Mouse (Mus musculus) forebrain, embryonic 12.5 days (tissue): ENCODE measurements at regions not wholly inside any gene's neighbourhood (a gene's known extent, or its start where the extent isn't known, plus 50 kb on each side); places are given as distances from the start of the nearest gene placed in this dataset.

Experiments used
- ATAC-seq: fragments of 200-750 bp; cut with Nextera tagmentation; 2 replicates; pipeline ENCODE4 v1.8.0; 2017; ENCODE audit warnings: moderate TSS enrichment; ENCODE audit not compliant: low FRiP score
- H3K27ac ChIP-seq: fragments of 300-500 bp; sonication (generic); 2 replicates; pipeline ENCODE4 v1.5.1; 2016; ENCODE audit warnings: mild to moderate bottlenecking
- H3K27me3 ChIP-seq: fragments of 300-500 bp; sonication (generic); 2 replicates; pipeline ENCODE4 v1.6.1; 2016; ENCODE audit warnings: mild to moderate bottlenecking
- H3K36me3 ChIP-seq: fragments of 300-500 bp; sonication (generic); replicated peaks from 2 replicates; pipeline ENCODE4 v1.6.1; 2016; ENCODE audit warnings: mild to moderate bottlenecking
- H3K4me1 ChIP-seq: fragments of 300-500 bp; sonication (generic); 2 replicates; pipeline ENCODE4 v1.6.1; 2016
- H3K4me2 ChIP-seq: fragments of 300-500 bp; sonication (generic); 2 replicates; pipeline ENCODE4 v1.6.1; 2016; ENCODE audit warnings: mild to moderate bottlenecking, moderate library complexity
- H3K4me3 ChIP-seq: fragments of 300-500 bp; sonication (generic); replicated peaks from 2 replicates; pipeline ENCODE4 v1.5.1; 2016; ENCODE audit warnings: mild to moderate bottlenecking
- H3K9ac ChIP-seq: fragments of 300-500 bp; sonication (generic); 2 replicates; pipeline ENCODE4 v1.6.1; 2016; ENCODE audit warnings: mild to moderate bottlenecking
- H3K9me3 ChIP-seq: fragments of 300-500 bp; sonication (generic); 2 replicates; pipeline ENCODE4 v1.6.1; 2016
- WGBS: fragments of 180-500 bp; shearing (Covaris S2); methylation state at CpG from one replicate; pipeline ENCODE4 v1.1.7; 2016; 5-methylcytosine and 5-hydroxymethylcytosine counted together

DNA sequence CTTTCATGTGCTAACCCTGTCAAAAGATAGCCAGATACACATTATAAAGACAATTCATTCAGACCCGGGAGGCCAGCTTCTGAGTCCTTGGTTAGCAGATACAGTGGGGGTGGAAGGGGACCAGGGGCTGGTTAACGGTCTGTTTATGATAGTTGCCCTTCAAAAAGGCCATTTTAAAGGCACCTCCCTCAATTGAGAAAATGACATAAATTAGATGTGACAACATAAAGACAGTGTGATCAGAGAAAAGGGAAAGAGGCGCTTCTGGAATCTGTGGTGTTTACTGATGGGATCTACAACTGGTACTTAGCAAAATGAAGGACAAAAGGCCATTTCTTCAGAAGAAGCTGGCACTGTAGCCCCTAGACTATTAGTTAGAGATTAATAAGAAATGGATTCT, 1391.4 kb upstream of the Lrrc6 start:
- 0 out of 2 replicates have a peak, but pooled peaks cover 4% of the 10 kb centered on the region for H3K4me1 ChIP-seq
- H3K9ac ChIP-seq: no peak overlapping the region
- H3K4me3 ChIP-seq: no peak overlapping the region
- H3K9me3 ChIP-seq: no peaks in the 10 kb centered on the region
- no peak overlapping the region for H3K4me2 ChIP-seq
- ATAC-seq: 0 out of 2 replicates have a peak, but pooled peaks have one; percentile 46
- 50% methylated on average over 3 of the region's 3 CpGs for WGBS
- no peaks in the 10 kb centered on the region for H3K27me3 ChIP-seq
- H3K36me3 ChIP-seq: no peaks in the 10 kb centered on the region
- H3K27ac ChIP-seq: no peak overlapping the region

DNA sequence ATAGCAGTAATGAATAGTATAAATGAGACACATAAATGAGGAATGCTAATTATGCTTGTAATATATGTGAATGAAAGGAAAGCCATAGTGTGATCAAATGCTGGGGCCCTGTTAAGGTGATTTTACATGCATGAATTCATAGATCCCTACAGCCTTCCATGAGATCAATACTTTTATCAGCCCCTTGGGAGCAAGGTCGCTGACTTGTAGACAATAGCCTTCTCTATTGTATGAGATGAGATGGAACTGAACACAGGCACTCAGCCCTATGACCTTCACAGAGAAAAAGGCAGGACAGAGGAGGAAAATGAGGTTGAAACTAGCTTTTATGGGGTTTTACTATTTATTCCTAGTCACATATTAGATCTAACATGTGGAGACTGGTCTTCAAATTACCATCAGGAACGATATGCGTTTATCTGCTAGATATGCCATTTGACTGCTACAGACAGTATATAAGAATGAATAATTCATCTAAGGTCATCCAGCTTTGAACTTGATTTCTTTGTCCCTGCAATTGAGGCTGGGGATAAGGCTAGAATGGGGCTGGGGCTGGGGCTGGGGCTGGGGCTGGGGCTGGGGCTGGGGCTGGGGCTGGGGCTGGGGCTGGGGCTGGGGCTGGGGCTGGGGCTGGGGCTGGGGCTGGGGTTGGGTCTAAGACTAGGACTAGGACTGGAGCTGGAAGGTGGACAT, 1390.0 kb upstream of the Lrrc6 start:
- no peak overlapping the region for H3K27ac ChIP-seq
- H3K9me3 ChIP-seq: no peaks in the 10 kb centered on the region
- H3K36me3 ChIP-seq: no peaks in the 10 kb centered on the region
- no peak for ATAC-seq
- 0 out of 2 replicates have a peak, but pooled peaks cover 4% of the 10 kb centered on the region for H3K4me1 ChIP-seq
- 66% methylated on average over 3 of the region's 3 CpGs for WGBS
- H3K4me3 ChIP-seq: no peak overlapping the region
- H3K27me3 ChIP-seq: no peaks in the 10 kb centered on the region
- H3K4me2 ChIP-seq: no peak overlapping the region
- no peak overlapping the region for H3K9ac ChIP-seq

DNA sequence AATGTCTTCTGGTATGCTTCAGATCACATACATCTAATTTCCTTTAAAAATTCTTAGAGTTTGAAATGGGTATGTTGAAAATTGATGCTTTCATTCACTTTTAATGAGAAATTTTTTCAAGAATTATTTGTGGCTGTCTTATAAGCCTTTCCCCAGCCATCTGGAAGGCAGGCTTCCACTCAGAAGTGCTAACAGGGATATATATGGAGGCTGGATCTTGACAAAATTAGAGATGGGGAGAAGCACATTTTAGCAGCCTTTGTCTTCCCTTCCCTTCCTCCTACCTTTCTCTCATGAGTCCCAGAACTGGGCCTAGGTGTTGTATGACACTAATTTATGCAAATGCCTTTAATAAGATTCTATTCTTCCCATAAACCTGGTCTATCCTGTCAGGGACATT, 1387.8 kb upstream of the Lrrc6 start:
- Histone ChIP-seq H3K9me3 (no peaks in the 10 kb centered on the region), H3K4me1 (0 out of 2 replicates have a peak, but pooled peaks cover 4% of the 10 kb centered on the region), H3K9ac (no peak overlapping the region), H3K4me3 (no peak overlapping the region), H3K36me3 (no peaks in the 10 kb centered on the region), H3K27me3 (no peaks in the 10 kb centered on the region), H3K4me2 (no peak overlapping the region), H3K27ac (no peak overlapping the region)
- ATAC-seq: no peak

DNA sequence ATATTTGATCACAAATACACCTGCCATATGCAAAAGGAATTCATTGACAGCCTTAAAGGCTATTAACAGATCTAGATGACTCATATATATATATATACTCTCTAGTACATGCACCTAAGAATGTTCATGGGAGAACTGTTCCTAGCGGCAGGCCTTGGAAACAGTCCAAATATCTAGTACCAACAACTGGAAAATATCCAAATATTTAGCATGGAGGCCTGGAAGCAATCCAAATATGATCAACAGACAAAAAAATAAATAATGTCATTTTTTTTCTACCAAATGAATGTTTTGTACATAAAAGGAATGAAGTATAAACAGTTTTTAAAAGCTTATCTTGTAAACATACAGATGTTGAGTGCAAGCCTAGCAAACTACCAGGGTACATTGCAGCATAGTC, 1354.6 kb upstream of the Lrrc6 start:
- no peaks in the 10 kb centered on the region for H3K36me3 ChIP-seq
- WGBS: 76% methylated on average over 1 of the region's 1 CpGs
- no peak overlapping the region for H3K27ac ChIP-seq
- ATAC-seq: no peak
- H3K4me2 ChIP-seq: no peak overlapping the region
- H3K9ac ChIP-seq: no peak overlapping the region
- no peaks in the 10 kb centered on the region for H3K27me3 ChIP-seq
- H3K4me3 ChIP-seq: no peak overlapping the region
- no peaks in the 10 kb centered on the region for H3K4me1 ChIP-seq
- no peaks in the 10 kb centered on the region for H3K9me3 ChIP-seq

DNA sequence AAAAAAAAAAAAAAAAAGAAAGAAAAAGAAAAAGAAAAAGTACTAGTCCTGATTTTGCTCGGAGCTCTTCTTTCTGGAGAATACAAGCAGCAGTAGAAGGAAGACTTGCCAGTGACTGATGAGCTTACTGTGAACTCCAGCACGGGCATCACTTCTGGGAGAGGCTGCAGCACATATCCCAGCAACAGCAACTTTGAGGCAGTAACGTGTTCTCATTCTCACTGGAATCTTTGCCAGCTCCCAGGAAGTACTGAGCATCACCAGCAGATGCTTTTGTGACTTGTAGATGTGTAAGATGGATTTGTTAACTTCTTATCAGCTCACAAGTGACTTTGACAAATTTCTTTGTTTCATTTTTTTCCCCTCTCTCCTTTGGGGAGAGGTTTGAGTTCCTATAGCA, 1349.4 kb upstream of the Lrrc6 start:
- Histone ChIP-seq H3K9me3 (no peaks in the 10 kb centered on the region), H3K4me2 (no peak overlapping the region), H3K9ac (no peak overlapping the region), H3K36me3 (no peaks in the 10 kb centered on the region), H3K27ac (no peak overlapping the region), H3K4me1 (no peaks in the 10 kb centered on the region), H3K4me3 (no peak overlapping the region), H3K27me3 (no peaks in the 10 kb centered on the region)
- 77% methylated on average over 3 of the region's 3 CpGs for WGBS
- no peak for ATAC-seq

DNA sequence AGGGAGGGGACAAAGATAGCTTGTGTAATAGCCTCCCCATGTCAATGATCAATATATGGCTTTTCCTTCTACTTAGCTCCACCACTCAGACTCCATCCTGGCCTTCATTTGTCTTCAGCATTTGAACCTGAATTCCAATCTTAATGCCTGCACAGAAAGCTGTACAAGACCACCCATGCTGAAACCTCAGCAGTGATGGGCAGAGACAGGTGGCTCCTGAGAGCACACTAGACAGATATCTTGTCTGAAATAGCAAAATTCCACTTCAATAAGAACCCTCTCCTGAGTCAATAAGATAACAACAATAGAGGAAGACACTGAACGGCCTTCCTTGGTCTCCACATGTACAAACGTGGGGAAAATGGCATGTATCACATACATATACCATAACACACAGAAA, 1345.0 kb upstream of the Lrrc6 start:
- no peak for ATAC-seq
- Histone ChIP-seq H3K9ac (no peak overlapping the region), H3K27ac (no peak overlapping the region), H3K4me1 (no peaks in the 10 kb centered on the region), H3K9me3 (no peaks in the 10 kb centered on the region), H3K4me2 (no peak overlapping the region), H3K36me3 (no peaks in the 10 kb centered on the region), H3K4me3 (no peak overlapping the region), H3K27me3 (no peaks in the 10 kb centered on the region)
- WGBS: 87% methylated on average over 2 of the region's 2 CpGs

DNA sequence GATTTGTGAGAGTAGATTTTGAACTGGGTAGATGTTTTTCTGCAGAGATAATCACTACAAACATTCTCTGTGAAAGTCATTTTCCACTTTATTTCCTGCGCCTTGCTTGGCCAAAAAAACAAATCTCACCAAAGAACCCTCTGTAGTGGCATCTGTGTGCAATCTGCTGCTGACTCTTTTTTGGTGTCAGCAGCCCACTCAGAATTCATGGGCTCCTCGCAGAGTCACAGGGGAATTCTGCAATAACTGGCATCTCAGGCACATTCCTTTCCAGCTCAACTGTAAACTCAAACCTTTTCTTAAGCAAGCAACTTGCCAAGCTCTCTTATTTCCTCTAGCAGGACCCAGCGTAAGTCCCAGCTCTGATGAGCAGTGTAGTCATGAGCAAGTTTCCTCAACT, 1340.0 kb upstream of the Lrrc6 start:
- Histone ChIP-seq H3K27me3 (no peaks in the 10 kb centered on the region), H3K36me3 (no peaks in the 10 kb centered on the region), H3K9ac (no peak overlapping the region), H3K4me1 (no peaks in the 10 kb centered on the region; the same call in 1 of the 2 replicates), H3K4me2 (no peak overlapping the region), H3K27ac (no peak overlapping the region), H3K9me3 (no peaks in the 10 kb centered on the region), H3K4me3 (no peak overlapping the region)
- WGBS: 84% methylated on average over 3 of the region's 3 CpGs
- no peak for ATAC-seq

DNA sequence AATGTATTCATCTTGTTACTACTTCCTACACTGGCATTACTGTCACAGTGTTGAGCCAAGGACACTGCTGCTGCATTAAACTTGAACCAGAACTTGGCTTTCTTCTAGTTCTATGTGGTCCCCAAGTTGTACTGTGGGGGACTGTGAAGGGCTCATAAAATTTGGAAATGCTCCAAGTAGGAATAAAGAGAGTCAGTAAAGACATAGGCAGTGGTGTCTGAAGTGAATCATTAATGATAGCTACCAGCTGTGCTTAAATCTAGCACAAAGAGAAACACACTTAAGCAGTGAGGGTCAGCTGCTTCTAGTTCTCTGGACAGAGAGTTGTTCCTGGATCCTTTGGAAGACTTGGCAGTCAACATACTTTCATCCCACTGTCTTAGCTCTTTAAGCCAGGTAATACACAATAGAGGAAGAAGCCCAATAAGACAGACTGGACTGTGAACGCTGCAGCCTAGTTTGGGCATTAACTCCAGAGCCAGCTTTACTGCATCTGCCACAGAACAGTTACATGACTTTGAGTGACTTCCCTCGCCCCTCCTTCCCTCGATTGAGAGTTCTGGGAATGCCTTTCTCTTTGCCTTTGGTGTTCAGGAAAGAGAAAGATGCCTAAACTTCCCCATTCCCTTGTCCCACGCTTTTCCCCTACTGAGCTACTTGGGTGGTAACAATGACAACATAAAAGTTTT, 1325.2 kb upstream of the Lrrc6 start:
- Histone ChIP-seq H3K9ac (no peak overlapping the region), H3K4me2 (no peak overlapping the region), H3K27ac (no peak overlapping the region), H3K9me3 (no peaks in the 10 kb centered on the region), H3K27me3 (no peaks in the 10 kb centered on the region), H3K4me1 (no peaks in the 10 kb centered on the region), H3K4me3 (no peak overlapping the region), H3K36me3 (no peaks in the 10 kb centered on the region)
- WGBS: 74% methylated on average over 4 of the region's 4 CpGs
- no peak for ATAC-seq

DNA sequence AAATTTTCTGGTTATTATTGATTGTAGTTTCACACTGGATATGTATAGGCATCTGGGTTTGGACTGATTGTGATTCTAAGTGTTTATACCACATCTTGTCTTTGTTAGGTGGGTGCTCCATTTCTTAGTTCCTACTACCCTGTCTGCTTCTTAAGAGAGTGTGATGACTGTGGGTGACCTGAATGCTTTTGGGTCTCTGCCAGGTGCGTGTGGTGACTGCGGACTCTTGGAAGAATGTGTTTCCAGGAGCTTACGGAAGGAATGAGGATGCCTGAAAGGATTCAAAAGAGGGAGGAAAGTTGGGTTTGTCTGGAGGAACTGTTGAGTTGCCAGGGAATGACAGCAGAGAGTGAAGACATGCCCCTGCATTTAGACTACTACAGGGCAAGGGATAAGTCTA, 1322.5 kb upstream of the Lrrc6 start:
- H3K36me3 ChIP-seq: no peaks in the 10 kb centered on the region
- no peak for ATAC-seq
- H3K27me3 ChIP-seq: no peaks in the 10 kb centered on the region
- H3K4me1 ChIP-seq: no peaks in the 10 kb centered on the region
- no peak overlapping the region for H3K4me3 ChIP-seq
- WGBS: 79% methylated on average over 3 of the region's 3 CpGs
- H3K4me2 ChIP-seq: no peak overlapping the region
- H3K9me3 ChIP-seq: no peaks in the 10 kb centered on the region
- H3K9ac ChIP-seq: no peak overlapping the region
- no peak overlapping the region for H3K27ac ChIP-seq

DNA sequence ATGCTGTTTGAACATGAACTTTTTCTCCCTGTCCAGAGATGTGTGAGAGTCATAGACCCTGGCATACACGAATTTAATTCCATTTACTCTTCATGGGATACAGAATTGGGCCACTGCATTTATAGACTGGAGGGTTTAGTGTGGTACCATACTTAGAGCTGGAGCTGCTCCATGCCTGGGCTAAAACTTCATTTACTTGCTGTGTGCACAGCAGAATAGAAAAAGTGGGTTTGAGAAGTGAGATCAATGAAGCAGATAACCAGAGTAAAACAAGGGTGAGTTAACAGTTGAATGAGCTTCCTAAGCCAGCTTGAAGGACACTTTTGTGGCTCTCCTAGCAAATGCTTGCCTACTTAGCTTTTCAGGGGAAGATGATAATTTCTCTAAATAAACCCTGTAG, 1299.2 kb upstream of the Lrrc6 start:
- 69% methylated on average over 1 of the region's 1 CpGs for WGBS
- Histone ChIP-seq H3K27me3 (no peaks in the 10 kb centered on the region), H3K27ac (no peak overlapping the region), H3K9ac (no peak overlapping the region), H3K36me3 (no peaks in the 10 kb centered on the region), H3K9me3 (no peaks in the 10 kb centered on the region), H3K4me1 (no peaks in the 10 kb centered on the region), H3K4me3 (no peak overlapping the region), H3K4me2 (no peak overlapping the region)
- no peak for ATAC-seq

DNA sequence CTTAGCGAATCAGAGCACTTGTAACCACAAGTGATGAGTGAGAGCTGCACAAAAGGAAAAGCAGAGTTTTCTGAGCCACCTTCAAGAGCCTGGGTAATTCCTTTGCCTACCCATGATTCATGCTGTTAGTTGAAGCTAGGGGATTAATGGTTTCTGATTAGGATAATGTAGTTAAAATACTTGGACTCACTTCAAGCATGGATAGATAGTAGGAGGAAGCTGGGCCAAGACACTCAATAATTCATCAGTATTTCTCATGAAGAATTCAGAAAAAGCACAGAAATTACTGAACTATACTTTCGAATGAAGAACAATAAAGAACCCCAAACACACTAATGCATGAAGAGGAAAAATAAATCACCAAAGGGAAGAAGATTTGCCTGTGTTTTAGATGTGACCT, 1294.9 kb upstream of the Lrrc6 start:
- Histone ChIP-seq H3K27me3 (no peaks in the 10 kb centered on the region), H3K27ac (no peak overlapping the region), H3K9ac (no peak overlapping the region), H3K4me1 (no peaks in the 10 kb centered on the region), H3K36me3 (no peaks in the 10 kb centered on the region), H3K4me2 (no peak overlapping the region), H3K9me3 (no peaks in the 10 kb centered on the region), H3K4me3 (no peak overlapping the region)
- WGBS: 92% methylated on average over 2 of the region's 2 CpGs
- ATAC-seq: no peak

DNA sequence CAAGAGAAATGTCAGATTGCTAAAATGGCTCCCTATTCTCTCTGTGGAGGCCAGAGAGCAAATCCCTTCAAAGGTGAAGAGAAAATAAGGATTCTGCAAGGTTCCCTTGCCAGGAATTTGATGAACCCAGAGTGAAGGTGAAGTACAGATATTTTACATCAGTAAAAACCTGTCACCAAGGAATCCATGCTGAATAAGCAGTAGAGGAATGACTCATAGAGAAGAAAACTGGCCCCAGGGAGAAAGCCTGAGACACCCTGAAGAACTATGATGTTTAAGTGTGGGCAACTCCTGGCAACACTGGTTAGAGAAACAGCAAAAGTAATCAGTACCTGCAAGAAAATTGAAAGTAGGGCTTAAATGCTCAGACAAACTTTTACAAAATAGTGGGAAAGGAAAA, 1292.1 kb upstream of the Lrrc6 start:
- no peaks in the 10 kb centered on the region for H3K36me3 ChIP-seq
- no peak overlapping the region for H3K4me3 ChIP-seq
- H3K27me3 ChIP-seq: no peaks in the 10 kb centered on the region
- no peaks in the 10 kb centered on the region for H3K9me3 ChIP-seq
- no peaks in the 10 kb centered on the region for H3K4me1 ChIP-seq
- H3K4me2 ChIP-seq: no peak overlapping the region
- no peak overlapping the region for H3K9ac ChIP-seq
- ATAC-seq: no peak
- no peak overlapping the region for H3K27ac ChIP-seq

DNA sequence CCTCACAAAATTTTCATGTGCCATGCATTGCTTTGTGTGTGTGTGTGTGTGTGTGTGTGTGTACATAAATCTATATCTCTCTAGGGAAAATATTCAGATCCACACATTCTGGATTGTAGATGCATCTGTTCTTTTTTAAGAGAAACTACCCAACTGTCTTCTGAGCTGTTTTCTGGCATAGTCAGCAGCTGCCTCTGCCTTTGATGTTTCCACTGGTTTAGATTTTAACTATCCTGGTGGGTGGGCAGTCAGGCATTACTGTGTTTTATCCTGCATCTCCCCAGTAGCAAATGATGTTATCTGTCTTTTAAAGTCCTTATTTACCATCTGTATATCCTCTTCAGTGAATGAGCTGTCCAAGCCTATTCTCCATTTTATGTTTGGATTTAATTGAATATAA, 1287.9 kb upstream of the Lrrc6 start:
- no peak overlapping the region for H3K4me3 ChIP-seq
- no peaks in the 10 kb centered on the region for H3K36me3 ChIP-seq
- no peak overlapping the region for H3K9ac ChIP-seq
- no peak overlapping the region for H3K27ac ChIP-seq
- ATAC-seq: no peak
- no peak overlapping the region for H3K4me2 ChIP-seq
- no peaks in the 10 kb centered on the region for H3K9me3 ChIP-seq
- no peaks in the 10 kb centered on the region for H3K27me3 ChIP-seq
- H3K4me1 ChIP-seq: no peaks in the 10 kb centered on the region
